Comparison of ENCODE assay signal across 17 mouse cellular contexts in genomic region chr10:24213297-24213696, GRCm38 (mm10). TPM values are rescaled to one million over a fixed set of nuclear protein-coding genes. Genes with fewer than 3 reads are reported as not detected.
"Had no signal": no experiment of that assay in that cellular context is flagged by ENCODE, and none has a peak within 500 bp of the region (broad histone marks: within the 10 kb centered on the region; RNA-seq: fewer than 3 reads in every experiment).

No protein-coding gene starts in this region.

- H3K4me1 ChIP-seq: neural tube, embryonic 13.5 days; neural tube, embryonic 15.5 days had no signal

- DNase-seq: retina, postnatal 1 day; right cerebral cortex, adult 18-20 months; right cerebral cortex, postnatal 14 days; right cerebral cortex, postnatal 25 days; right cerebral cortex, postnatal 4 days; spleen, adult 18-20 months; thymus, adult 18-20 months; thymus, adult 2 months; thymus, postnatal 14 days; thymus, postnatal 25 days; thymus, postnatal 36 days; thymus, postnatal 4 days had no signal

- H3K27me3 ChIP-seq: neural tube, embryonic 13.5 days; neural tube, embryonic 15.5 days; stomach, embryonic 15.5 days had no signal

- H3K4me3 ChIP-seq: neural tube, embryonic 13.5 days; neural tube, embryonic 15.5 days; stomach, embryonic 15.5 days had no signal

- H3K9me3 ChIP-seq: neural tube, embryonic 13.5 days; neural tube, embryonic 15.5 days; stomach, embryonic 15.5 days had no signal

- H3K27ac ChIP-seq: neural tube, embryonic 13.5 days; neural tube, embryonic 15.5 days; stomach, embryonic 15.5 days; stomach, postnatal 0 days had no signal

- H3K4me2 ChIP-seq: neural tube, embryonic 13.5 days; neural tube, embryonic 15.5 days; stomach, embryonic 15.5 days had no signal

- H3K9ac ChIP-seq: neural tube, embryonic 13.5 days; neural tube, embryonic 15.5 days; stomach, embryonic 15.5 days had no signal

- H3K36me3 ChIP-seq: neural tube, embryonic 13.5 days; neural tube, embryonic 15.5 days; stomach, embryonic 15.5 days had no signal

RNA-seq across cellular contexts. Expression of gene Moxd1, which starts 10.0 kb away (rescaled TPM):
- total RNA-seq: neutrophil, adult 5-6 weeks had no signal
